Mouse (Mus musculus) kidney, postnatal 25 days (tissue): ENCODE measurements around the gene Ptch2.

Experiments
- DNase-seq, 2 experiments: peaks; one replicate each; pipeline ENCODE4 v3.0.0; 2021; ENCODE audit warnings: mixed read lengths in 2 of 2

Gene Ptch2

DNA sequence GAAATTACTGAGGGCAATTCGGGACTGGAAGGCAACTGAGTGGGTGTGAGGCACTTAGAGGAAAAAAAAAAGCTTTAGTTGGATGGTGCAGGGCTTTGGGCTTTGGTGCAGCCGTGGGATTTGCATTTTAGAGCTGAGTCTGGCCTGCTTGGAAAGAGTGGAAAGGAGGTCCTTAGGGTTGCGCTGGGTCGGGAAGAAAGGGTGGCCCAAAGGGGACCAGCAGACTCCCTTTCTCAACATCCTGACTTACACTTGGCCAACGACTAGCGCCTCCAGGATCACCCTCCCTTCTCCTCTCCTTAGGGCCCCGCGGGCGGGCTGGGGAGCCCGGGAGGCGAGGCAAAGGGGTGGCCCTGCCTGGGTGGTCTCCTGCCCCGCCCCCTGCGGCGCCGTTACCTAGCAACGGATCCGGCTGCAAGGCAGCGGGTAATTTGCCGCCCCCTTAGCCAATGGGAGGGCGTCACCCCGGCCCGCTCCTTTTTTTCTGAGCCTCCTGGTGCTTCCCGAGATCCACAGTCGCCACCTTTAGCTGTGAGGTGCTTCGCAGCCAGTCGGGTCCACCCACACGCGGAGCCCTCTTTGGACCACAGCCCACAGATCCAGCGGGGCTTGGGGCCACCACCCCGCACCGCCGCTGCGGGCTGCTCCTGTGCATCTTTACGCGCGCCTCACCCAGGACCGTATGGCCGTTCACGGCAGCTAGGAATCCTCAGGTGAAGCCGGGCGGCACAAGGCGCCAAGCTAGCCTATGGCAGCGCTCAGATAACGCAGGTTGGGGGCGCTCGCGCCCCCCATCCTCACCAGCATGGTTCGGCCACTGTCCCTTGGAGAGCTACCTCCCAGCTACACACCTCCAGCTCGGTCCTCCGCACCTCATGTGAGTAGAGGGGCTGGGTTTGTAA, at the start of gene Ptch2:
TSS of gene Ptch2 (plus strand) at position 525 of the 902 bp plus-strand sequence.
- peak; percentile 81 to 87 for DNase-seq

DNA sequence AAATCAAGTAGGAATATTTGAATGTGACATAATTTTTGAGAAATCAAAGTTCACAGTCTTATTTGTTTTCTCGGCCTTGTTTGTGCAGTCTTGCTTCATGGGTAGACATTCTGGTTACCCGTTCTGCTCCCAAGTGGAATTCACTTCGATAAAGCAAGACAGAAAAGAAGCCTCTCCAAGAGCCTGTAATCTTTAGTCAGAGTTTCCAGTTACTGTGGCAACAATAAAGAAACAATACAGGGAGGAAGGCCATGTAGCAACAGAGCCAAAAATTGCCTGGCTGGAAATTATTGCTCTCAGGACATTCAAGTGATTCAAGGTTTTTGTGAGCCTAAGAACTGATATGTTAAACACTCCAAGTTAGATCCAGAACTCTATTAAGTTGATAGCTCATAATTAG, 47.0 kb upstream of the Ptch2 start:
- no peak for DNase-seq

DNA sequence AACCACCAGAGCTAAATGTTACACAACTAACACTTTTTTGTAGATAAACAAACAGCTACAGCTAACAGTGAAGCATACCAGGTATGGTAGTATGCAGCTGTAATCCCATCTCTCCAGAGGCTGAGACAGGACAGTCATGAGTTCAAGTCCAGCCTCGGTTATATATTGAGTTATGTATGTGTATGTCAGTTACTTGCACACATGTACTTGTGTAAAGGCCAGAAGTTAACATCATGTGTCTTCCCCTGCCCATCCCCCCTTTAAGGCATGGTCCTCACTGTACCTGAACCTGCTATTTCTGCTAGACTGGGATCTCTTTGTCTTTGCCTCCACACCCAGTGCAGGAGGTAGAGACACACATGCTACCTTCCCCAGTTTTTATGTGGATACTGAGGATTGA, 46.4 kb upstream of the Ptch2 start:
- DNase-seq: no peak

DNA sequence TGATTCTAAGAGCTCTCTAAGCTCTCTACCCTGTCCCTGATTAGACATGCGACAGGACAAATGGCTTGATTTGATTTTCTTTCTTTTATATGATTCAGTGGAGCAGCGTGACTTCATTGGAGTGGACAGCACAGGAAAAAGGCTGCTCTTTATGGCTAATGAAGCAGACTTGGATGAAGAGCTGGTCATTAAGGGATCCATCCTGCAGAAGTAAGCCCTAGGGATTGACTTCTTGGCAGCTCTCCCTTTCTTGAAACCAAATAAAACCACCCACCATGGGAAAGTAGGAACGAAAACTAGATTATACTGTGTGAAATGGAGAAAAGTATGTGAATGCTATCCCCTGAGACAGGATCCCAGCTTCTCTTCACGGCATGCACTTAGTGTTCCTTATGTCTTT, 43.2 kb upstream of the Ptch2 start:
- DNase-seq: no peak

DNA sequence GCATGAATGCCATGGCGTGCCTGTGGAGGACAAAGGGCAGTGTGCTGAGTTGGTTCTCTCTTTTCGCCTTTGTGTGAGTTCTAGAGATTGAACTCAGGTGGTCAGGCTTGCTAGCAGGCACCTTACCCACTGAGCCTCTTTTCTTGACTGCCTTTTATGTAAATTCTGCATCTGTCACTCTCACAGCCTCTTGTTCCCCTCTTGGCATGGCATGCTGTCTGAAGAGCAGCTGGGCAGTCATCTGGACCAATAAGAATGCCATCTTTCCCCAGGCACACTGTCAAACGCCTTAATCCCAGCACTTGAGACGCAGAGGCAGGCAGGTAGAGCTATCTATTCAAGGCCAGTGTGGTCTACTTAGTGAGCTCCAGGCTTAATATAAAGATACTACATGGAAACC, 41.9 kb upstream of the Ptch2 start:
- no peak for DNase-seq

DNA sequence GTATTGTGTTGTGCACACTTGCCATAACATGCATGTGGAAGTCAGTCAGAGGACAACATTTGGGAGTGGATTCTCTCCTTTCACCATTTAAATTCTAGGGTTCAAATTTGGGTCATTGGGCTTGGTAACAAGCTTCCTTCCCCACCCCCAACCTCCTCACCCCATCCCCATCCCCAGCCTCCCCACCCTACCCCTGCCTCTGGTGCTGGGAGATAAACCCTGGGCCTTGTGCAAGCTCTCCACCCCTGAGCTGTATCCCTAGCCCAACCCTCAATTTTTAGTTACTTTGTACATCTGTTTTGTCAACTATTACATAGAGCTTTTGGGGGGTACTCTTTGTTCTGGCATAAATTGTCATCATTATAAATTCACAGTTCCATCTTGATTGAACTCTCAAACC, 39.8 kb upstream of the Ptch2 start:
- DNase-seq: no peak

DNA sequence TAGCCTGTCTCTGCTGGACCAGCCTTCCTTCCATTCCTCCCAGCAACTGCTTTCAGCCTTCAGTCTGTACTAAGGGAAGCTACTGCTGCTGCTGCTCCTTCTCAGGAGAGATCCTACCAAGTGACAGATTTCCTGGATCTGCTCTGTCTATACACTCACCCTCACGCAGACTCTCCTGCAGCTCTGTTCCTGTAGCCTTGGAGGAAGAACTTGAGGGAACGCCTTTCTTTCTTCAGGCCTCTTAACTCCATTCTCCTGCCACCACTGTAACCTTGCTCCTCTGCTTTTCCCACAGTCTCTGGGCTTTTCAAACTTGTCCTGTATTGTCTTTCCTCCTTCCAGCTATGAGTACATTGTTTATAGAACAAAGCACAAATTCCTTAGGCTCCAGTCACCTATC, 39.4 kb upstream of the Ptch2 start:
- no peak for DNase-seq

DNA sequence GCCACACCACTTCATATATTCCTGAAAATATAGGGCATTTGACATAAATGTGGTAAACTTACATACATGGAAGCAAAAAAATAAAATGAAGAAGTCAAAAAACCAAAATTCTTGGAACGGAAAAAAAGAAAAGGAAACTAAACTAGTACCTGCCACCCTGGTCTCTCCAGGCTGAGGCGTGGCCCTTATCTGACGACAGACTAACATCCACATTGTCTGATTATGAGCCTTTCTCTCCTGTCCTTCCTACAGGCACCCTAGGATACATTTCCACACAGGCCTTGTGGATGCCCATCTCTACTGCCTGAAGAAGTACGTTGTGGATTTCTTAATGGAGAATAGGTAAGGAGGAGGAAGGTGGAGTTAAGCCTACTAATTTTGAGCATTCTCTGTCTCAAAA, 37.4 kb upstream of the Ptch2 start:
- DNase-seq: no peak

DNA sequence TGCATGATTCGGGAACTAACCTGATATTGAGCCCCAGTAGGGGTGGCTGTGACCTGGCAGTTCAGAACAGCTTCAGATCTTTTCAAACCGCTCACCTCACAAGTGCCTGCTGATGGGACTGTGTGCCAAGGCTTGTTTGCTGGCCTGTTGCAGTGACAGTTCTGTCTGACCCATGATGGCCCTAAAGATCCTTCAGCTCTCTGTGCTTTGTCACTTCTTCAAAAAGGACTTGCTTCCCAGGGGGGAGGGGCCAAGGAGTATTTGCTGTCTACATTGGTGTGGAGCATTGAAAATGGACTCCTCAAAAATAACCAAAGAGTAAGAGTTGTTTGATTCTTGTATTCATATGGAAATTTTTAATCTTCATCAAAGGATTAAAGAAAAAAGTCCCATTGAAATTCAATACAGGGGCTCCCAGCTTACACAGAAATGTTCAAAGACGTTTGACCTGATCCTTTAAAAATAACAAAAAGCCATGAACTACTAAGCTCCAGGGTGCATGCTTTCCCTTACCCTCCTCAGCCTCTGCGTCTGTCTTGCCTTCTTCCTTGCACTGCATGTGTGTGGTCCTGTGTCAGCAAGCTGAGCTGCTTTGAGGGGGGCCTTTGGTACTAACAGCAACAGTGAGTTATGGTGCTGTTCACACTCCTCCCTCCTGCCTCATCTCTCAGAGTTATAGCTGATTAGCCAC, 33.0 kb upstream of the Ptch2 start:
- DNase-seq: no peak

DNA sequence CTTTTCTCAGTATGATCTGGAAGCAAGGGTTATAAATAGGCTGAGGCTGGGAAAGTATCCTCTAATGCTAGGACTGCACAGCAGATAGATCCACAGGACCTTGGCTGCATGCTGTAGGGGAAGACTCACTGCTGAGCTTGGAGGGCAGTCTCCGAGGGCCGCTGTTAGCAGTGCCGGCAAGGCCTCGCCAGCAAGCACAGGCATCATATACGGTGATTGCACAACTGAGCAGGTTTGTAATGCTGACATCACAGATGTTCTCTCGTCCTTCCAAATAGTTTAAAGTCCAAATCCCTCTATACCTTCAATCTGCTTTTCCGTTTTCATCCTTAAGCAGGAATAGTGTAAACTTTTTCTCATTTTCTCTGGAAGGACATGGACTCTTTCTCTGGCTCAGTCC, 27.8 kb upstream of the Ptch2 start:
- DNase-seq: no peak

DNA sequence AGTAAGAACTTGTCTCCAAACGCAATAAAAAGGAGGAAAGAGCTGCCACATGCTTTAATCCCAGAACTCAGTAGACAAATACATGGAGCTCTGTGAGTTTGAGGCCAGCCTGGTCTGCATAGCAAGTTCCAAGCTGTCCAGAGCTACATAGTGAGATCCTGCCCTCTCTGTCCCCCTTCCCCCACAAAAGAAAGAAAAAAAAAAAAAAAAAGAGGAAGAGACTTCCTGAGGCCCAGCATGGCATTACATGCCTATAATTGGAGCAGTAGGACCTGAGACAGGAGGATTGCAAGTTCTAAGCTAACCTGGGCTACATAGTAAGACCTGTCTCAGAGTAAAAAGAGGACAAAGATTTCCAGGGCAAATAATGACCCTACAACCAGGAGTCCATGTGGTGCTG, 26.2 kb upstream of the Ptch2 start:
- no peak for DNase-seq

DNA sequence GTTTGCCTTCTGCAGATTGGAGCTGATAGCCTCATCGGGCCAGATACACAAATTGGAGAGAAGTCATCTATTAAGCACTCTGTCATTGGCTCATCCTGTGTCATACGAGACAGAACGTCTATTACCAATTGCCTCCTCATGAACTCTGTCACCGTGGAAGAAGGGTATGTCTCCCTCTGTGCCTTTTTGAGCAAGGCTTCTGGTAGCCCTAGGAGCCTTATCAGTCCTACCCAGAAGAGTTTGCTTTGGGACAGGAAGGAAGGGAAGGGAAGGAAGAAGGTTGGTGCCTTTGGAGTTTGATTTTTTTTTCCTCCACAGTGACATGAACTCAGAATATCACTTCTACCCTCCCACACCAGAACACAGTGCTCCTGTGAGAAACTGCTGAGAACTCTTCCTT, 25.3 kb upstream of the Ptch2 start:
- no peak for DNase-seq

DNA sequence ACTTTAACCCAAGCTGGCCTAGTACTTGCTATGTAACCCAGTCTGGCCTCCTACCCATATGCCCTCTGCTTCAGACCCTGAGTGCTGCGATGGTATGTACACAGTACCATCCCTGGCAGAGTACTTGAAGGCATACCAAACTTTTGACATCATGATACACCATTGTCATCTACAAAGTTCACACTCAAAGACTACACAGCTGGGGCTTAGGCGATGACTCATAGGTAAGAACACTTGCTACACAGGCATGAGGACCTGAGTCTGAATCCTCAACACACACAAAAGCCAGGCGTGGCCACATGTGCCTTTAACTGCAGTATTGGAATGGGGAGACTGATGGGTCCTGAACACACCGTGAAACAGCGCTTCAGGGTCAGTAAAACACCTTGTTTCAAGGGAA, 24.7 kb upstream of the Ptch2 start:
- DNase-seq: no peak

DNA sequence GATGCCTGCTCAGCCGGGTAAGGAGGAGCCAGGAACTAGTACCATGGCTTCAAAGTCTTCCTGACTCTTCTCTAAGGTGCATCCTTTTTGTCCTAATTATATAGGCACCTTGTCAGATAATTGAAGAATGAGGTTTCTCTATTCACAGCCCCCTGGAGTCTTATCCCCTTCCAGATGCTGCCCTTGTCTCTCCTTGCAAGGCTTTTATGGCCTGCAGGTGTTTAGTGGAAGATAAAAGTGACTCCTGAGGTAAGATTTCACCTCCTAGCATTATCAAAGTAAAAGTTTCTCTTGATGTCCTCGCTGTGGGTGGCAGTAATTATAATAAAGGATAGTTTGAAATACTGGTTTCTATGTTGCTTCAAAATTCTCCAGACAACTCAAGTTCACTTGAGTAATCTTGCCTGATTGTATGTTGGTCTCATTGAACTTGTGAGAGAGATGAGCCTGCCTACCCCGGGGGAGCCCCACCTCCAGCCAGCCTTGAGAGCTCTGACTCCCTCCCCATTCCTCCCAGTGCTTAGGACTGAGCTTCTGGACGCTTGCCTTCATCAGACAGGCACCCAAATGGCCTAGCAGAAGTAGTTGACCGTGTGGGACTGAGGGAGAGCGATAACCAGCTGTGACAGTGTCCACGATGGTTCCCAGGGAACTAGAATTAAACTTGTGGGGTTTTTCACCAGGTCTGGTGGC, 7.8 kb upstream of the Ptch2 start:
- DNase-seq: no peak

DNA sequence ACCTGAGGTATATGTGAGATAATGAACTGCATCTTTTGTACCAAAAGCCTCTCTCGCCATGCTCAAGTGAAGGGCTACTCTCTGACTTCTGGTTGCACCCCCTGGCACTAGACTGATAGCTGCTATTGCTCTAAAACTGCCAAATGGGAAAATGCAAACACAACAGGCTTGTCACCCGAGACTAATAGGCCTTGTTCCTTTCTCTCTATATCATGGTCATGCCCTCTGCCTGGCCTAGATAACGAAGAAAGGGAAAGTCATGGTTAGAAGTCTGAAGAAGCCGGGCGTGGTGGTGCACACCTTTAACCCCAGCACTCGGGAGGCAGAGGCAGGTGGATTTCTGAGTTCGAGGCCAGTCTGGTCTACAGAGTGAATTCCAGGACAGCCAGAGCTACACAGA, 5.3 kb upstream of the Ptch2 start:
- DNase-seq: no peak

DNA sequence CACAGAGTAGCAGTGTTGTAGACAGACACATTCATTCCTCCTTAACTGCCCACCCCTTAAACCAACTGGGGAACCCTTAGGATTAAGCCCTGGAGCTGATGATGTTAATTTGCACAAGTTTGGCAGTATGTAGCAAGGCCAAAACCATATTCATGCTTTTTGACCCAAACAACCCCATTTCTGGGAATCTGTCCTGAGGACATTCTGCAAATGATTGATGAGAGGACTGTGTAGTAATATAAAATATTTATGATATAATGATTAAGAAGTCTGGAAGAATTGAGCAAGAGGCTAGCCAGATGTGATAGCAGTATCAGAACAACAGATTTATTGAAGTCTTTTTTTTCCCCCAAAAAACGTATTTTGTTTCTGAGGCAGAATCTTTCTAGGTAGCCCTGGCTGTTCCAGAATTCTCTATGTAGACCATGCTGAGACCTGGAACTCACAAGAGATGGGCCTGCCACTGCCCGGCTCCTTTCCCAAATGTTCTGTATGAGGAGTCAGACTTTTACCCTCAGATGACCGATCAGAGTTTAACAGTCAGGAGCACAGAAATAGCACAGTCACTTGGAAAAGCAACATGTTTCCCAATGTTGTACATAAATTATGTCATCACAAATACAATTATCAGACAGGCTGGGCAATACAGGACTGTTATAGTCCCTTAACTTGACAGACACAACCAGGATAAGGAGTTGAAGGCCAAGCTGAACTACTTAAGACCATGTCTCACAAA, 1.1 kb upstream of the Ptch2 start:
- no peak for DNase-seq

DNA sequence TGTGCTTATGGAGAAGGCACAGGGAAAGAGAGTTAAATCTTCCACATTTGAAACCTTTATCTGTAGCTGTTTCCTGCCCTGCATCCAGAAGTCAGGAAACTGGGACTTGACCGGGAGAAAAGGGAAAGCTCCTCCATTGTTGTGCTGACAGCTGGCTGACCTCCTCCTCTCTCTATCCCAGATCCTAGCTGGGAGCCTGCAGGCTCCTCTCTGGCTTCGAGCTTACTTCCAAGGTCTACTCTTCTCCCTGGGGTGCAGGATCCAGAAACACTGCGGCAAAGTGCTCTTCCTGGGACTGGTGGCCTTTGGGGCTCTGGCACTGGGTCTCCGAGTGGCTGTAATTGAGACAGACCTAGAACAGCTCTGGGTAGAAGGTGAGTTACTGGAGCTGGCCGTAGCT, 791 bp downstream of the Ptch2 start:
- peak in 1 of 2 experiments; percentile 26 for DNase-seq

DNA sequence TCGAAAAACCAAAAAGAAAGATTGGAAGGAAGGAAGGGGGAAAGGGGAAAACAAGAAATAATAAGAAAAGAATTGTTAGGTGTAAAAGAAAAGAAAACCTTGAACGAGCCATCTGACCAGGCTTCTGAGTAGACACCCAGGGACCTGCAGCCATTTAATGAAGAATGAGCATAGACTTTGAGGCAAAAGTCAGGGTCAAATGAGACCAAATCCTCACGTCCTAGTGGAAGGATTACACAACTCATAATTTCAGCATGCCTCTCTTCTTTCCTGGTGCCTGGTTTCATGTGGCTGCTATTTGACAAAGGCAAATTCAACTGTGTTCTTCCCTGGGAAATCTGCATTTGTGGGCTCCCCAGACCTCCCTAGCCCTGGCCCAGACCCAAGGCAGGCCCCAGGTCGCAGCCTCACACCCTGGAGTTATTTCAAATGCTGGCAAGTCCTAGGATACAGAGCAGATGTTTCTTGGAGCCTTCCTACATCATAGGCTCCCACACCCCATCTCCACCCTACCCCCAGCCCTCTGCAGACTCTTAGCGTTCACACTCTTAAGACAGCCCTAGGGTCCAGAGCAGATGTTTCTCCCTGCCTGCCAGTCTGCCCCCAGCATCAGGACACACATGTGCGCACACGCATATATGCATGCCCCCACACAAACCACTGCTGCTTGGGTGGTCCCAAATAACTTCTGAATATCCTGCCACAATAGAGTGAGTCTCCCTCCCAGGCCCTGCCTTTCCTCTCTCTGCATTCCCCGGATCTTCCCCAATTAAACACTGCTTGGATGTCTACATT, 2.3 kb downstream of the Ptch2 start:
- no peak for DNase-seq

DNA sequence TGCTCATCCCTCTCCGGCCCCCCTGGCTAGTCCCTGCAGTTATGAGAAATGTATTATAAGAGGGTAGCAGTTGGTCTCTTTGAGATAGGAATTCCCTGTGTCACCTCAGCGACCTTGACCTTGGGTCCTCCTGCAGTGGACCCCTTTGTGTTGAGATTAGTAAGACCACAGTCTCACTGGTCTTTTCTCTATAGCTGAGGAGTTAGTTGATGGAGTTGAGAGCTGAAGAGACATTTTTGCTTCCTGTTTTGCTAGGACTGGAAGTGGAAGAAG, 2.8 kb downstream of the Ptch2 start:
- DNase-seq: no peak

DNA sequence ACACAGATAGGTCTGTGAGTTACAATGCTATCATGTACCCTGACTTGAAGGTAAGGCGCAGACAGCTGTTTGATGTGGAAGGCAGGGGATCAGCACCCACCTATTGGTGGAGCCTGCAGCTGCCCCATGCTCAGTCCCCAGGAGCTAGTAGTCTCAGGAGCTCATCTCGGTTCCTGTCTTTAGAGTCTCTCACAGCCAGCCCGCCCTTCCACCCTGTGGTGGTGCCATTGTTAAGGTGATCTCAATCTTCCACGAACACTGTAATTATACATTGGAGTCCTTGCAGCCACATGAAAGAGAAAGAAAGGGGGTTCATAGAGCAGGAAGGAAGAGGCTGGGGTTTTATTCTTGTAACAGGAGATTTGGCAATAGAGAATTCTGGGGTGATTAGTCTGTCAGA, 4.2 kb downstream of the Ptch2 start:
- no peak for DNase-seq

DNA sequence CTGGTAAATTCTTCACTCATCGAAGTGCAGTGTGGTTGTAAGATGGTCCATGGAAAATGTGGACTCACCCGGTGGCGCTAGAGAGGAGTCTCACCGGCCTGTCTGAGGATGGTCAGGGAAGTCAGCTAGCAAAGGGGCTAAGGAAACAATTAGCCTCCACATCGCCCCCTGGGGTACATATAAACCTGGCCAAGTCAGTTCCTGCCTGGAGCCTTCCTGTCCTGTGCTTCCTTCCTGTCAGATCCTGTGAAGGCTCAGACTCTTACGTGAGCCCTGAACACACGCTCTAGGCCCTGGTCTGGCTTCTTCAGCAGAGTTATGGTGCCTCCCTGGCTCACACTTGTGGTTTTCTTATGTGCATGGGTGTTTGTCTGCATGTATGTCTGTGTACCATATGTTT, 5.3 kb downstream of the Ptch2 start:
- peak; percentile 69 to 71 for DNase-seq

DNA sequence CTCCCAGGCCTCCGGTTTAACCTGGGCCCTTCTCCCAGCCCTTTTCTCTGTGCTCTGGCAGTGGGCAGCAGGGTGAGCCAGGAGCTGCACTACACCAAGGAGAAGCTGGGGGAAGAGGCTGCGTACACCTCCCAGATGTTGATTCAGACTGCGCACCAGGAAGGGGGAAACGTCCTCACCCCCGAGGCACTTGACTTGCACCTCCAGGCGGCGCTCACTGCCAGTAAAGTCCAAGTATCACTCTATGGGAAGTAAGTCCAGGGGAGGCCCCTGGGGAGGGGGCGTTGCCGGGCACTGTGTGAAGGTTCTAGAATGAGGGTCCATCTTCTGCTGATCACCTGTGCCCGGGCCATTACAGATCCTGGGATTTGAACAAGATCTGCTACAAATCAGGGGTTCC, 8.8 kb downstream of the Ptch2 start:
- no peak for DNase-seq

DNA sequence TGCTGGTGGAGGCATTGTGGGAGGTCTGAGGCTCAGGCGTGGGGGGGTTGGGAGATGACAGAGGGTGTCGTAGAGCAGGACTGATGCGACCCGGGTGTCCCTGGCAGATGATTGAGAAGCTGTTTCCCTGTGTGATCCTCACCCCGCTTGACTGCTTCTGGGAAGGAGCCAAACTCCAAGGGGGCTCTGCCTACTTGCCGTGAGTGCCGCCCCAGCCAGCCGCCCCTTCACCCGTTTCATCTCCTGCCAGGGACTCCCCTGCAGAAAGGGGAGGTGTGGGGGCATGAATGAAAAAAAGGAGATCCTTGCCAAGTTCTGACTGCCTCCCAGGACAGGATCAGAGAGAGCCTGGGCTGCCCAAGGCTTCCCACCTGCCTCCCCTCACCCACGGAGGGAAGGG, 9.3 kb downstream of the Ptch2 start:
- no peak for DNase-seq
